Mouse (Mus musculus) hindlimb bud, embryonic 11.5 days (tissue): Measurements from ENCODE around the gene Scgb1b24.

ENCODE experiments used
- DNase-seq: peaks from one replicate; pipeline ENCODE4 v3.0.0-alpha.2; 2012; ENCODE audit warnings: low read depth, low spot score; ENCODE audit errors: extremely low spot score

Gene Scgb1b24

GRCm38 (mm10) chr7:33743499-33743898, at the start of gene Scgb1b24:
Gene Scgb1b24, plus strand, starts transcription at chr7:33743799.
- no peak for DNase-seq

GRCm38 (mm10) chr7:33739212-33739611, 4.4 kb upstream of the Scgb1b24 start, which contains the start of gene Scgb2b24:
Gene Scgb2b24, minus strand, starts transcription at chr7:33739312.
- DNase-seq, result no peak
